Mouse (Mus musculus): Measurements from ENCODE around the gene Atcay.

DNA sequence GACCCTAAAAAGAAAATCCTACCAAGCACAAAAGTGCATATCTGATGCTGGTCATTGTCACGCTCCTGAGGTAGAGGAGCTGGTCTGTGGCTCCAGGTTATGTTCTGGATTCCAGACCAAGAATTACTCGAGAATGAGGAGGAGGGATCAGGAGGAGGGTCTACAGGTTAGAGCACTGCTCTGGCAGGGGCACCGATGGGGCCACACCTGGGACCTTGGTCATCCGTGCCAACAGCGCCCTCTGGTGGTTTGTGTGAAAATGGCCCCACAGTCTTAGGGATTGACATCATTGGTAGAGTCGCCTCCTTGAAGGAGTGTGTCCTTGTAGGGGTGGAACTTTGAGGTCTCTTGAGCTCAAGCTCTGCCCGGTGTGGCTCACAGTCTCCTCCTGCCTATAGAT, 12.7 kb downstream of the Atcay start:
- TF ChIP-seq CTCF (IDR thresholded peaks at IDR 0.05; ENCODE audit: extremely low read depth, insufficient read depth, insufficient read length, insufficient replicate concordance) (peak; percentile 89), POLR2A (IDR thresholded peaks at IDR 0.05; ENCODE audit: low read depth, low read length) (no peak)

All from spleen, adult 2 months (tissue).